Mouse (Mus musculus): Measurements from ENCODE around the gene Wfdc10.
"Not testable (repeated sequence)": the region's sequence is repeated elsewhere in the genome, so short reads cannot be mapped to it uniquely, and the experiment has no call there.

Gene Wfdc10

DNA sequence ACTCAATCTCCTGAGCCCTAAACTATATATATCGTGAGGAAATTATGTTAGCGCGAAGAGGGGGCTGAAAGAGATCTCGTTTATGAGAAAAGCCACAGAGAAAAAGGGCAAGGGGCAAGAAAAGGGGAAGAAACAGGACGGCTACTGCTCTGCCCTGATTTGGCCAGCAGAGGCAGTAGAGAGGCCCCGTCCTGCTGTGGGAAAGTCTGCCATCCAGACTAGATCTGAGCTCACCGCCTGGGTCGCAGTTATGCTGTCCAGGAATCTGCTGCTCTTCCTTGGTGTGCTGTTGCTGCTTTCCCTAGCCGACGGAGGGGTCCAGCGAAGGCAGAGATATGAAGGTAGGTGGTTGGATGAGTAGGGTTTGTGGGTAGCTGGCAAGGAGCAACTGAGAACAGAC, at the start of gene Wfdc10:
Gene Wfdc10 (plus strand): TSS at position 189 of the 400 bp plus-strand sequence.
- DNase-seq (ENCODE audit: low spot score in 2 of 2), result peak; percentile 35 to 71

DNA sequence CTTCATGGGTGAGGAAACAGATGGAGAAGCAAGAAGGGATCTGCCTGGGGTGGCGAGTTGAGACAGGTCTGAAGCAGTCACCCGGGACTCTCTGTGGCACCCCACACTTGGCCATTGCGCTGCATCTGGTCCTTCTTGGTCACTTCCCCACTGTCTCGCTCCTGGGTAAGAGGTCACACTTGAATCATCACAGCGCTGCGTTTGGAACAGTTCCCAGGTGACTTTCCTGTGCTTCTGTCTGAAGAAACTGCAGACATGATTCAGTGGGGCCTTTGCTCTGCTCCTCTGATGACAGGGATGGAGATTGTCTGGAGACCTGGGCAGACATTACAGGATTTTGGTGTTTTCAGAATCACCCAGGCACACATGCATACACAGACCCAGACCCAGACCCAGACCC, 47.1 kb upstream of the Wfdc10 start:
- no peak for DNase-seq (ENCODE audit: low spot score in 2 of 2)

DNA sequence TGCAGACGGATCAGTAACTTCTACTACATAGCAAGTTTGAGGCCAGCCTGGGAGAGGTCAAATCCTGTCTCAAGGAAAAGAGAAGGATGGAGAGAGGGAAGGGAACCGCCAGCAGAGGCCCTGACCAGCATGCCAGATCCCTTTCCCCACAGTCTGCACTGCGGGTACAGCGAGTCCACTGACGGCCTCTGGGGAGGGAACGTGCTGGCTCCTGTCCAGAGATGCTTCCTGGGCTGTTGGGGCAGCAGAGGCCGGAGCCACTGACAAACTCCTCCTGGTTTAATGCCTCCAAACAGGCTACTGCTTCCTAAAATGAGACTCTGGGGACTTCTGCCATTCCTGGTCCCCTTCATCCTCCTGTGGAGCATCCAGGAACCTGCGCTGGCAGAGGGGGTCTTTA, 42.4 kb upstream of the Wfdc10 start, which contains the start of the genes Wfdc6b and Wfdc8:
Gene Wfdc6b (plus strand): TSS at position 52 of the 400 bp plus-strand sequence.
Gene Wfdc8 (minus strand): TSS at position 156 of the 400 bp plus-strand sequence.
- not testable (repeated sequence) for DNase-seq (ENCODE audit: low spot score in 2 of 2)

DNA sequence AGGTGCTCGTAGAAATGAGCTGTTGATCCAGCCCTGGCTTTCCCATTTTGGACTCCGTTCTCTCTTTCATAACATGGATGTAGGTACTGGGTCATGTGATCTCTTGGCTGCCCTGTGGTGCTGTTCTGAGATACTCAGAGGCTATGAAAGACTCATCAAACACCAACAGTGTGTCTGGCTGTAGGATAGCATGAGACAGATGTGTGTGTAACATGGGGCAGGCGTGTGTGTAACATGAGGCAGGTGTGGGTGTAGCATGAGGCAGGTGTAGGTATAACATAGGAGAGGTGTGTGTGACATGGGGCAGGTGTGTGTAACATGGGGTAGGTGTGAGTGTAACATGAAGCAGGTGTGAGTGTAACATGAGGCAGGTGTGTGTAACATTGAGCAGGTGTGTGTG, 40.5 kb upstream of the Wfdc10 start:
- DNase-seq (ENCODE audit: low spot score in 2 of 2), result no peak

DNA sequence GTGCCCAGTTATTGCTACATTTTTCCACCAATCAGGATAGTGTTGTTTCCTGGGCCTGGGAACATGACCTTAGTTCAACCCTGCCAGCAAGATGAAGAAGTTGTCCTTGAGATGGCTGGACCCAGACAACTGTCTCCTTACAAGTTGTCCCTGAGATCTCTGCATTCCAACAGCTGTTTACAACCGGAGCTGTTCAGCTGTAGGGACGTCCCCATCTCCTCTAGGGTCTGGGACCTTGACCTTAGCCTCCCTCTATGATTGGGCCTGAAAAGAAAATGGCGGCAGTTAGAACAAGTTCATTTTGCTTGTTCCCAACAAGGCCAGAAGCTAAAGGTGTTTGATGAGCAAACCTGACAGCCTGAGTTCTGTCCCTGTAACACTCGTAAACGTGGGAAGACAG, 36.8 kb upstream of the Wfdc10 start:
- DNase-seq (ENCODE audit: low spot score in 2 of 2), result no peak

DNA sequence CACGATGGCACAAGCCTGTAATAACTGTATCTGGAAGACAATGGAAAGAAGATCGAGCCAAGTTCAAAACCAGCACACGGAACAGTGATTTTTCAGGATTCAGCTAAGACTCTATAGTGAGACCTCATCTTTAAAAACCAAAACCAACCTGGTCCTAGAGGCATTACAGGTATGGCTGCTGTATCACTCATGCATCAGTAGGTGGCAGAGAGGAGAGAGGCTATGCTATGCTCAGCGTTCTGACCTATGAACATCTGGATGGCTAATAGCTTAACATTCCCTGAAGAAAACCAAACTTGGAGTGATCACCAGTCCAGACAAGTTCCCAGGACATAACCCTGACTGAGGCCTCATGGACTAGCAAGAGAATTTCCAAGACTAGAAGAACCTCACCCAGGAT, 34.1 kb upstream of the Wfdc10 start:
- DNase-seq (ENCODE audit: low spot score in 2 of 2), result no peak

DNA sequence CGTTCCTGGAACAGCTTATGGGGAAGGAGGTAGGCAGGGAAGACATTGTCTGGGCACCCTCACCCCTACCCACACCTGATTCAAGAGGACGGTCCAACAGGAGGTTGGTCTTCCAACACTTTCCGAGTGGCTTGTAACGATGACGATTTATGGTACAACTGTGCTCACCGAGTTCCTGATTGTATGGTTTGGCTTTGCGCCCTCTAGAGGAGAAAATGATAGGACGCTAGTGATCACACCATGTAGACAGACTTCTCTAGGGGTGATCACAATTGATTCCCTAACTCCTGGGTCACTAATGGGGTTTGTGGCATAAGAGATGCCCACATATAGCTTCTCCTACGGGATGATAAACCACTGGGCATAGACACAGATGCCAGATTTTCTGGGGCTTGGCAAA, 20.6 kb upstream of the Wfdc10 start:
- no peak for DNase-seq (ENCODE audit: low spot score in 2 of 2)

DNA sequence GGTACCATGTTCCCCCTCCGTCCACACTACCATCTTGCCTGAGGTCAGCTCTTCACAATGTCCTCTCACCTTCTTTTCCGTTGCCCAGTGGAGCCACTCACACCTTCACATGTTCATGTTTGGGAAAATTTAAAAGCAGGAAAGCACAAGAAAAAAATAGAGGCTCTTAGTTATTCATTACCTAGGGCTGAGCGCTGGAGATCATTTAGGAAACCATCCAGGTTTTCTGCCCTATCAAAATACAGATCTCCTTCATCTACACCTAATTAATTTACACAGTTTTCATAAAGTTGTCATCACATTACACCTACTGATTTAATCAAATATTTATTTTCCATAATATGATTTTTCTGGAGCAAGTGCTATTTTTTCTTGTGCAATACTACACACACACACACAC, 17.1 kb upstream of the Wfdc10 start, which contains the start of gene Wfdc16:
Gene Wfdc16 (minus strand): TSS at position 101 of the 400 bp plus-strand sequence.
- no peak for DNase-seq (ENCODE audit: low spot score in 2 of 2)

DNA sequence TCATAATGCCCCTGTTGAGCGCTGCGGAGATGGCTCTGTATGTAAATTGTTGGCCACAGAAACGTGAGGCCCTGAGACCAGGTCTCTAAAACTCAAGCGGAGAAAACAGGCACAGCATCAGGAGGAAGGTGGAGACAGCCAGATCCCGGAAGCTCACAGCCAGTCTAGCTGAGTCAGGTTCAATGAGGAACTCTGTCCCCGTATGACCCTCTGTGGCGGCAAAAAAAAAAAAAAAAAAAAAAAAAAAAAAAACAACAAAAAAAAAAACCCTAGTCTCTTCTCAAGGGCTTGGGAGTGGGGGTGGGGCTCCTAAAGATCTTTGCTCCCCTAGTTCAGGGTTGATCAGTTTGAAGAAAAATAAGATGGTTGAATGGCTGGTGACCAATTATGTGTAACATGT, 14.7 kb upstream of the Wfdc10 start:
- no peak for DNase-seq (ENCODE audit: low spot score in 2 of 2)

DNA sequence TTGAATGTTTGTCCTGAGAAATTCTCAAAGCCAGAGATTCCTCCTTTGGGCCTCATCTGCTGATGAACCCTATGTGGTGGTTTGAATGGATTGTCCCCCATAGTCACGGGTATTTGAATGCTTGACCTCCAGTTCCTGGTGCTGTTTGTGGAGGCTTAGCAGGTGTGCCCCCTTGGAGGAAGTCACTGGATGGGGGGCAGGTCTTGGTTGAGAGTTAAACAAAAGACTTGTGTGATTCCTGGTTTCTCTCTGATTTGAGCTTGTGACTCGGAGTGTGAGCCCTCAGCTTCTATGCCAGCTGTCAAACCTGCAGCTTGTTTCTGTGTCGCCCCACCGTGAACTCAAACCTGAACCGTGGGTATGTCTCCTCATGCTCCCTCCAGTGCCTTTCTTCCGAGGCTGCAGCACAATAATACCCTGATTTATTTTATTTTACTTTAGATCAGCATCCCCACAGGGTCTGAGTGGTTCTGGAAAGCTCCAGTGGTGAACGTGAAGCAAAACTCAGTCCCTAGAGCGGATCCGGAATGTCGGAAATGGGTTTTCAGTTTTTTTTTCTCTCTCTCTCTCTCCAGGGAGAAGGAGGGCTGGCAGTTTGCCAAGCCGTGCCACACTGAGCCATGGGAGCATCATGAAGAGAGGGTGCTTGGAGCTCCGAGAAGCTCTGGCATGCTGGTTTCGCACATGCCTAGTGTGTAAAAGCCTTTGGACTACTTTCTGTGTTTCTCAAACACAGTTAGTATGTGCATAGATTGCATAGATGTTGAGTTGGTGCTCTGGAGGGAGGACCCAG, 13.8 kb upstream of the Wfdc10 start:
- no peak for DNase-seq (ENCODE audit: low spot score in 2 of 2)

DNA sequence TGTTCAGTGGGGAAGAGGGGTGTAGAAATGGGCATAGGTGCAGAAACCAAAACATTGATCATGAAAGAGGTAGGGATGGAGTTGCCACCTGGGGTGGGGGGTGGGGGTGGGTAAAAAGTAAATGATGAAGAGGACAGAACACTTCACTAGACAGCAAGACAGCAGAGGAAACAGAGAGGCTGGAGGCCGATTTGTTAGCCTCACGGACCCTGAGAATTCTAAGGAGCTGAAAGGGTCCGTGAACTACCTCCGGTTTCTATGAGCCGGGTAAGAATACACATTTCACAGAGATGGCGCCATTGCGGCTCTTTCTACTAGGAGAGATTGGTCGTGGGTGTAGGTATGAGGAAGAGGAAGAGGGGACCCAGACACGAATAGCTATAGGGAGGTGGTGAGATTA, 637 bp downstream of the Wfdc10 start, which contains the start of gene Wfdc9:
Gene Wfdc9 (minus strand): TSS at position 101 of the 400 bp plus-strand sequence.
- DNase-seq (ENCODE audit: low spot score in 2 of 2), result no peak

DNA sequence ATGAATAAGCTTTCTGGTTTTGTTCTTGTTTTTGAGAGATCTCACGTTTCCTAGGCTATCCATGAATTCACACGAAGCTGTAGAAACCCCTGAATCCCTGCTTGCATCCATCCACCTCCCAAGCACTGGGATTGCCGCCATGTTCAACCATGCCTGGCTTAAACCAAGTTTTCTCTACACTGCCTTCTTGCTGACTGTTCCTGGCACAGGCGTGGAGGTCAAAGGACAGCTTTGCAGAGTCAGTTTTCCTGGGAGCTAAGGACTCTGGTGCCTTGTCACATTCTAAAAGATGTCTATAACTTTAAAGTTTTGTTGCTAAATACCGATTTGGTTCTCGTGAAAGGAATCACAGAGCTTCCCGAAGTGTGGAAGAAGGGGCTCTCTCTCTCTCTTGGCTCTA, 9.0 kb downstream of the Wfdc10 start:
- no peak for DNase-seq (ENCODE audit: low spot score in 2 of 2)

DNA sequence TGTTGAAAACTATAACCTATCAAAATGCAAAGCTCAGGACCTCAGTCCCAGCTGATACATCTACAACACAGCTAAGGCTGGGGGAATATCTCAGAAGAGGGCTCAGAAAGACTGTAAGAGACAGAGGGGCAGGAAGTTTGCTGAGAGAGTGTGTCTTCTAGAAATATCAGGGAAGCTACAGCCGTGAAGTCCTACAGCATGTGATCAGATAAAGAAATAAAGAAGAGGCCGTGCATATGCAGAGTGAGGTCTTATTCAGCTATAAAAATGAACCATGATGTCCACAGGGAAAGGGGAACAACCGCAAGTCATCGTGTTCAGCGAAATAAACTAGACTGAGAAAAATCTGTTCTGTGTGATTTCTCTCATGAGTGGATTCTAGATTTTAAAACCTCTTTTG, 14.4 kb downstream of the Wfdc10 start:
- DNase-seq (ENCODE audit: low spot score in 2 of 2), result no peak

DNA sequence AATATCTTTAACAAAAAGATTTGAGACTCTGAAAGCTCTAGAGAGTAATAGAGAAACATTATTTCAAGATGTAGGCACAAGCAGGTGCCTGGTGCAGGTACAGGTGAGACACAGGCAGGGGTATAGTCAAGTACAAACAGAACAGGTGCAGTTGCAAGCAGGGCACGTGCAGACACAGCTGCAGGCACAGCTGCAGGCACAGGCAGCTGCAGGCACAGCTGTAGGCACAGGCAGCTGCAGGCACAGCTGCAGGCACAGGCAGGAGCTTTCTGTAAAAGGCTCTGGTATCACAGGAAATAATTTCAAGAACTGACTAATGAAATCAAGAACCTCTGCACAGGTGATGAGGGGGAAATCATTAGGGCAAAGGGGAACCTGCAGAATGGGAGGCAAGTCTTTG, 15.1 kb downstream of the Wfdc10 start:
- no peak for DNase-seq (ENCODE audit: low spot score in 2 of 2)

DNA sequence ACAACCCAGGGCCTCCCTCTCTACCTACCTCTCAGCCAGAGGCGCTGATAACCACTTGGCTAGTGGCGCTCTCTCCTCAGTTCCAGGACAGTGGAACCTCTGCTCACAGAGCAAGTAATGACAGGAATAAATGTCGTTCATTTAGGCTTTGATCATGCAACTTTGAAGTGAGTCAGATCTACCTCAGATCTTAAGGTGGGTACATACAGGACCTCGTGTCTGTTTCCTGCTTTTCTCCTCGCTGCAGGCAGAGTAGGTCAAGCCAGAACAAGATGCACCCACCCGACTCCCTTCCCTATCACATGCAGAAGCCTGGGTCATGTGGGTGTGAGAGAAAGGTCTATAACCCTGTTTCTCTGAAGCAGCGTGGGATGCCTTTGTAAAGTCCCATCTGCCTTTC, 18.1 kb downstream of the Wfdc10 start, which contains the start of gene Wfdc11:
Gene Wfdc11 (minus strand): TSS at position 101 of the 400 bp plus-strand sequence.
- no peak for DNase-seq (ENCODE audit: low spot score in 2 of 2)

DNA sequence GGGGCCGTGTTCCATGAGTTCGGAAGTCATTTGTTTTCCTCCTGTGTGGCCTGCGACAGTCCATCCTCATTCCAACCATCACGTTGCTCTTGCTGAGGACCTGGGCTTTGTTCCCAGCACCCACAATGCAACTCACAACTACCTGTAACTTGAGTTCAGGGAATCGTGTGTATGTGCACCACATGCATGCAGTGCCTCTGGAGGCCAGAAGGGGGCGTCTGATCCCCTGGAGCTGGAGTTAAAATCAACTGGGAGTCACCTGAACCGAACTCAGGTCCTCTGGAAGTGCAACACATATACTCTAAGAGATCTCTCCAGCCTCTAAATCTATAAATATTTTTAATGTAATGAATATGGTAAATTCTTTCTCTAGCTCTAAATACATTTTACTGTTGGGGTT, 20.3 kb downstream of the Wfdc10 start:
- DNase-seq (ENCODE audit: low spot score in 2 of 2), result no peak

DNA sequence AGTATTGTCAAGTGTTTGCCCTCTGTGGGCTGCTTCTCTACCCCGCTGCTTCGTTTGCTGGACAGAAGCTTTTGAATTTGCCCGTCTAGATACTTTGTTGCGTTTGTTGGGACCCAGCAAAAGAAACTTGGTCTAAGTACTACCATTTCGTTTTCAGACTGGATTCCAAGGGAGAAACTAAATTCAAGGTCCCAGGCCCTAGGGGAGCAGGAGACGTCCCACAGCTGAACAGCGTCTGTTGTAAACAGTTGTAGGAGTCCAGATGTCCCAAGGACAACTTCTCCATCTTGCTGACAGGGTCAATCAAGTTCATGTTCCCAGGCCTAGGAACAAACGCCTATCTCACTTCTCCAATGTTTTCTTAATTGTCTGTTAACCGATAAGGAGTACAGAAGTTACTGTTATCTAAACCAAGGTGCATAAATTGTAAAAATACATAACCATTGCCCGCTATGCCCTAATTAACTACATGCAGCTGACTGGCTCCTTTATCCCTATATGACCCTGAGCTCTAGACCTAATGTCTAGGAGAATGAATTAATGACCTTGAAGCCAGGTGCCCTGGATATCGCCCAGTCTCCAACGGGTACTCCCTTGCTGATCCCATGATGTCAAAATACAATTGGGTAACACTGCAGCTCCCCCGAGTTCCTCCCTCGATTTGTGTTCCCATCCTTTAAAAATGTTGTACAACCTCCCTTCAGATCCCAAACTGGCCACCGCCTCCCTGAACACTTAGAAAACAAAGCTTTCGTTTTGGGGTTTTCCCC, 21.3 kb downstream of the Wfdc10 start:
- DNase-seq (ENCODE audit: low spot score in 2 of 2), result no peak

DNA sequence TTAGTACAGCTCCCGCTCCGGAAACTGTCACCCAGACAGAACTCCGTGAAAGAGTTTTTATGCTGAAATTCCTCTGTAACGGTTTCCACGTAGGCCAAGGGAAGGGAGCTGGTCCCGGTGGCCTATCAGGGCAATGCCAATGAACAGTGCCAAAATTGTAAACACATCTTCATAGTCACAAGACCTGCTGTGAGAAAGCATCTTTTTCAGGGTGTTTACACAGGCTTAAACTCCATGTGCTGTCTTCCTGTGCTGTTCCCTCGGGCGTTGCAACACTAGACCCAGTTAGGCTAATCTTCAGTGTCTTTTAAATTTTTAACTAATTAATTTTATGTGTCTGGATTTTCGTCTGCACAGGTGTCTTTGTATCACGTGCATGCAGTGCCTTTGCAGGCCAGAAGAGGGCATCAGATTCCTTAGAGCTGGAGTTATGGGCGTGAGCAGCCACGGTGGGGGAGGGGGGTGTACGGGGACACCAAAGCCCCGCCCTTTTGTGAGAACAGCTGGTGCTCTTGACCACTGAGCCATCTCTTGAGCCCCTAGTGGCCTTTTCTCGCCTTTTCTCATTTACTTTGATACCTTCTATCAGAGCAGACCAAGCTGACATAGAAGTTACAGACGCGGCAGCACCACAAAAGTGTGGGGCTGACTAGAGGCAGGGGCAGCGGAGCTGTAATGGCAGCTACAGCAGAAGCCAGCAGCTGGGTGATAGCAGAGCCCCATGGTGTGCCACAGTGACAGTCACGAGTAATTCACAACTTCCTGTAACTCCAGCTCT, 23.2 kb downstream of the Wfdc10 start:
- peak; percentile 64 to 87 for DNase-seq (ENCODE audit: low spot score in 2 of 2)

DNA sequence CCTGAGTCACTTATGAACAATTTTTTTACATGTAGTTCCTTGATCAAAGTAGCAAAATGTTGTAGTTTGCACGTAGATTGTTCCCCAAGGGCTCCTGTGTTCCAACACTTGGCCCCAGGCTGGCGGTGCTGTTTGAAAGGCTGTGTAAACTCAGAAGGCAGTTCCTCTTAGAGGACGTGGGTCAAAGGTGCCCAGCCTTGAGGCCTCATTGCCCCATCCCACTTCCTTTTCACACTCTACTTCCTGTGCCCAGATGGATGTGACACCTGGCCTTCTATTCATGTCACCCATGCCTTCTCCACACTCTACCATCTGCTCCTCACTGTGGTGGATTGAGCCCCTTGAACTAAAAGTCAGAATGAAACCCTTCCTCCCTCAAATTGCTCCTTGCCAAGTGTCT, 24.1 kb downstream of the Wfdc10 start:
- peak in 1 of 2 experiments; percentile 23 for DNase-seq (ENCODE audit: low spot score in 2 of 2)

DNA sequence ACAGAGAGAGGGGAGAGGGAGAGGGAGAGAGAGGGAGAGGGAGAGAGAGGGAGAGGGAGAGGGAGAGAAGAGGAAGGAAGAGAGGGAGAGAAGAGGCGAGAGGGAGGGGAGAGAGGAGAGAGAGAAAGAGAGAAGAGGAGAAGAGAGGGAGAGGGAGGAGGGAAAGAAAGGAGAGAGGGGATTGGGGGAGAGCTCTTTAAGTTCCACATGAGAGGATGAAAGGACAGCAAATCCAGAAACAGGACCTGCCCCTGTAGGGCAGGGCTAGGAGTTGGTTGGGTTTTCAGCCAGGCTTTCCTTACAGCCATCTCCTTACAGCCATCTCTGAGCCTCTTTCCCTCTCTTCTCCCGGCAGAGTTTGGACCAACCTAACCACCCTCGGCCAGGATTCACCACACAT, 29.0 kb downstream of the Wfdc10 start, which contains the start of gene Wfdc13:
Gene Wfdc13 (plus strand): TSS at position 301 of the 400 bp plus-strand sequence.
- no peak for DNase-seq (ENCODE audit: low spot score in 2 of 2)

DNA sequence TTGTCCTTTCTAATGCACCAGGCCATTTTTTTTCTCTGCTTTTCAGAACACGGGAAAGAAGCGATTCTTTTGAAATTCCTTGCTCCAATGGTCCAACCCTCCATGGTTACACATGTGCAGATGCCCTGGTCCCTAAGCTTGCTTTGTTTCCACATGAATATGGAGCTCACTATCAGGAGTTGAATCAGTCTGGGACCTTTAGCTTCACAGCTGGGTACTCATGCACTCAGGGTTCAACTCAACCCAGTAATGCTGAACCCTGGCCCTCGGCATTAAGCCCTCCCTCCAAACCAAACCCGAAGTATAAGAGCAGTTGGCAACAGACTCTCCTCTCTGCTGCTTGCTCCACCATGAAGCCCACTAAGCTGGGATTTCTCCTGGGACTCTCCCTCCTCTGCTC, 42.4 kb downstream of the Wfdc10 start, which contains the start of gene Spint4:
Gene Spint4 (plus strand): TSS at position 301 of the 400 bp plus-strand sequence.
- DNase-seq (ENCODE audit: low spot score in 2 of 2), result no peak

DNA sequence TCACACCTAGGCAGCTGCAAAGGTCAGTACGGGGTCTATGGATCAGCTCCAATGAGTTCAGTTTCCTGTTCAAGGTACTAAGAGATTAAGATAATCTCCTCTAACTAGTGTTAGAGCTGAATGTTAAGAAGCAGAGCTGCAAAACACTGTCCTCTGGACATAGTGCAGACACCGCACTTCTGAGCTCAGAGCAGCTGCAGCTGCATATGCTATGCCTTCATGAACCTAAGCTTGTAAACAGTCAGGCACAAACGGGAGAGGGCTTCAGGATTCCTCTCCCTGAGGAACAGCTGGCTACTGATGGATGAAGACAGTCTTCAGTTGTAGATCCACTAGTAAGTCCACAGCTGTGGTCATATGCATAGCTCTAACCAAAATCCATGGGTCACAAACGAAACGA, 45.1 kb downstream of the Wfdc10 start:
- no peak for DNase-seq (ENCODE audit: low spot score in 2 of 2)

Measured in spleen, postnatal 10 days (tissue).